Mouse (Mus musculus) layer of hippocampus, postnatal 25 days (tissue): Measurements from ENCODE around the gene Zcchc14. TPM values are rescaled to one million over a fixed set of nuclear protein-coding genes. Genes with fewer than 3 reads are reported as not detected.
A peak's percentile ranks its signal among the peaks of the same experiment; 100 is the strongest.

Experiments
- DNase-seq, 2 experiments: peaks; one replicate each; pipeline ENCODE4 v3.0.0; 2022; ENCODE audit warnings: mixed read lengths in 2 of 2, low spot score in 1 of 2; ENCODE audit errors: extremely low spot score in 1 of 2
- total RNA-seq, 2 experiments: library from RNA; stranded (reverse); gene quantifications; 2 replicates each; pipeline ENCODE4 v1.2.3; 2021

Gene Zcchc14
- 10 to 100 TPM; 79.7 to 88.2 TPM for total RNA-seq

DNA sequence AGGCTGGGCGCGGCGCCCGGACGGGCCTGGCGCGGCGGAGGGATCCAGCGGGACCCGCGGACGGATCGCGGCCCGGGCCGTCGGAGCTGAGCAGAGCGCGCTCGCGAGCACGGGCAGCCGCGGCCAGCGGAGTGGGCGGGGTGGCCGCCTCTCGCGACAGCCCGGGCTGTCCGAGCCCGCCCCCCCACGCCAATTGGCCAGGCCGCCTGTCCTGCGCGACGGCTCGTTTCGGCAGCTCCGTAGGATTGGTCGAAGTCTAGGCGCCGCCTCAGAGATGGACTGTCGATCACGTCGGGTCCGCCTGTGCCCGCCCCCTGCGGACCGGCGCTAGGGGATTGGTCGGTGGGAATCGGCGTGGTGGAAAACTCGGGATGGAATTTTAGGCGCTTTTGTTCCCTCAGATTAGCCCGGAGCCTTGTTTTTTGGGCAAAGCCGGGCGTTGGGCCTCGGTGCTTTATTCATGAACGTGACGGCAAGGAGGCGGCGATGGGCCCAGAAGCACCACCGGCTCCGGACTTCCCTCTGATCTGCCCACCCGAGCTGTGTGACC lies at the start of gene Zcchc14:
Zcchc14 (minus strand) TSS at position 128 of the 550 bp plus-strand sequence.
- peak; percentile 87 to 90 for DNase-seq

DNA sequence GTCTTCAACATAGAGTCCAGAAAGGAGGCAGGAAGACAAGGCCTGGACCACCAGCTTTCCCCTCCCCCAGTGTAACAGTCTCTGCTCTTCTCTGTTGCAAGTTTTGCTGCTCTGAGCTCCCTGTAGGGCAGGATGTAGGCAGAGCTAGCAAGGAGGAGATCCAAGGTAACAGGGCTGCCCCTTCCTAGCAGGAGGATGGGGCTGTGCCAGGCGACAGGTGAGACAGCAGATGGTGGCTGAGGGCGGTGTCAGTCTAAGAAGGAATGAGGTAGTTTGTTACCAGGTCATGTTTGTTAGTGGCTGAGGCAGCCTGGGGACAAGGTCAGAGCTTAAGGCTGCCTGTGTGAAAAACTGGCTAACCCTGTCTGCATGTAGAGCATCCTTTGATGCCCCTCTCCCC lies 47.2 kb upstream of the Zcchc14 start:
- no peak for DNase-seq

DNA sequence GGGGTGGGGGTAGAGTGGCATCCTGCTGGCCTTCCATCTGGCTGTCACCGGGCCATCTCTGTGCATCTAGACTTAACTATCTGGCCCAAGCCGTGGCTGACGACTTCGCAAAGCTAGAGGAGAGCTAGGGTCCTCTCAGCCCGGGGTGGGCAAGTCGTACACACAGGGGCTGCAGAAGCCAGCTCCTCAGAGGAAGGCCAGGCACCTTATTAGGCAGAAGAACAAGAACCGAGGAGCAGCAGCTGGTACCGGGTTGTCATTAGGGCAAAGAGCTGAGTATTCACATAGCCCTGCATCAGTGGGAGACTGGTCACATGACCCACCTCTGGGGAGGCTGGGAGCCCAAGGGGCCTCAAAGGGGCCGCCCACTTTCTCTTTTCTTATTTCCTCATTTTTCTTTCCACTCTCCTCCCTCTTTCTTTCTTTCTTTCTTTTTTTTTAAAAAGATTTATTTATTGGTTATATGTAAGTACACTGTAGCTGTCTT lies 46.0 kb upstream of the Zcchc14 start:
- no peak for DNase-seq

DNA sequence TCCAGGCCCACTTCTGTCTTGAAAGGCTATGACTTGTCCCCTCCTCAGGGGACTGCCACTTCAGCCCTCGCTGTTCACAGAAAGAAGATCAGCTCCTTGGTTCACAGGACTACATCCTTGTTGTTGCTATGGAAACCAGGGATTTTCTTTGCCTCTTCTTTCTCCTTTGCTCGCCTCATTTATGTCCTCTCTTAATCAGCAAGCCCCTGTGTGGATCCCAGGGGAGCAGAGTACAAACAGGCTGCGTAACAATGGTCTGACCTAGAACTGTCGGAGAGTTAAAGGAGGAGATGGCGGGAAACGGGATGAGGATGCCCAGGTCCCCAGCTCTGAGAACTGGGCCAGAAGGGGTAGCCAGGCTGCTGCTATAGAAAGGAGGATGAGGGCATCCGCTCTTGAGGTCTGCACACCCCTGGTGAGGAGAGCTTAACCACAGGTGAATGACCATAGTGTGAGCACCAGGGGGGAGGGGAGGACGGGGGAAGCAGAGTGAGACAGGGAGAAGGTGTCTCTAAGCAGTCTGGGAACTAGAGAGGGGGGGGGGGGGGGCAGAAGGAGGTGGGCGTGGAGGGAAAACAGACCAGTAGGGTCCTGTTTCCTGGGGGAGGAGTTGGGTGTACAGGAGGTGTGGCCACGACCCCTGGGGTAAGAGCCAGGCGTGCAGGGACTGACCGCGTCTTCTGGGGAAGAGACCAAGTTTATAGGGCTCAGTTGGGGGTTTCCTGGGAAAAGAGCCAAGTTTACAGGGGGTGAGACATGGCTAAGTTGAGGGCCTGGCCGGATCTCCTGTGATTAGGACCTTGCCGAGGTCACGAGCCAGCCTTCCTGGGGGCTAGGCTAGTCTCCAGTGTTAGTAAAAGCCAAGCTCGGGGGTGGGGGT lies 45.3 kb upstream of the Zcchc14 start:
- no peak for DNase-seq

DNA sequence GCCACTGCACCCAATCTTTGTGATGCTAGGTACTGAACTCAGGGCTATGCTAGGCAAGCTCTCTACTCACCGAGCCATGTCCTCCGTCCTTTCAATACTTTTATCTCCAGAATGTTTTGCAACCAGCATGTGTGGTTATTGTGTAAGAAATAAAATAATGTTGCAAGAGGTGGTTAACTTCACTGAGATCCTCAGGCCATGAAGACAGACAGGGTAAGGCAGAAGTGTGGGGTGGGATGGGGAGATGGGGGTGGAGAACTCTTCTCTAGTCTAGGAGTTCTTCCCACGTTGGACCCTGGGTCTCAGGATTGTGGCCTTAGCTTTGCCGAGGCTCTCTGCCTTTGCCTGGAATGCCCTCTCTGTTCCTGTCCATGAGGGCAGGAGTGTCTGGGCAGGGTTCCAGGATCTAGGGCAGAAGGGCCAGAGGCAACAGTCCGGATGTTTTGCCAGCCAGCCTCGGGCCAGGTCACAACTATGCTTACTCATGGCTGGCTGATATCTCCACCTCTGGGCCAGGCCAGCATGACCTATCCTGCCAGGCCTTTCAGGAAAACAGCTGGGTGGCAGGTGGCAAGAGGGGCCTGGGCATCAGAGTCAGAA lies 43.0 kb upstream of the Zcchc14 start:
- no peak for DNase-seq

DNA sequence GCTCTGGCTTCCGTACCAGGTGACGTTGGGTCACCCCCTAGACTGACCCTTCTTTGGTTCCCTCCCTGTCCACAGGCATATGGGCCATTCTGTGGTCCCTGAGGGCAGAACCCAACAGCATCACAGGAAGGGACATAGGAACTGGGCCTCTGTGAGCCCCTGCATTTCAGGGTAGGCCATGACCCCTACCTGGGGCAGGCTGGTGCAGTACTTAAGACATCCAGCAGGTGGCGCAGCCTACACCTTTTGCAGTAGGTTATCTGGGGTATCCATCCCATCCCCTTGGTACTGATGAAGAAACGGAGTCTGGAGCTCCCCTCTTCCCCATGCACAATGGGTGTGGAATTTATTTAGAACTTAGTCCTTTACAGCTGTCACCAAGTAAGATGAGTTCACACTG lies 41.8 kb upstream of the Zcchc14 start:
- DNase-seq, result peak; percentile 49 to 72

DNA sequence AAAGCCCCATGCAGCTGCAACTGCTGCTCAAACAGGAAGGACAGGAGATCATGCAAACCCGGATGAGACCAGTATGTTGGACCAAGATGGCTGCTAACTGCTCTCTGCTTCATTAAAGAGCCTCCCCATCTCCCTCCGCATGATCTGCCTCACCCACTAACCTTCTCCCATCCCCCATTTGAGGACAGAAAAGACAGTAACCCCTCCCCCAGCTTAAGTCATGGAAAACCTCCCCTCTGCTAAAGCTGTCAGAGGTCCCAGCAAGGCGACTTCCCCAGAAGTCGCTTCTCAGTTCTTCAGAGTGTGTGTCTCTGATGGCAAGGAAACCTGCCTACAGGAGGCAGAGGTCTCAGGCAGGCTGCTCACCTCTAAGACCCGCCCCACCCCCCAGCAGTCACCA lies 35.8 kb upstream of the Zcchc14 start:
- DNase-seq, result no peak

DNA sequence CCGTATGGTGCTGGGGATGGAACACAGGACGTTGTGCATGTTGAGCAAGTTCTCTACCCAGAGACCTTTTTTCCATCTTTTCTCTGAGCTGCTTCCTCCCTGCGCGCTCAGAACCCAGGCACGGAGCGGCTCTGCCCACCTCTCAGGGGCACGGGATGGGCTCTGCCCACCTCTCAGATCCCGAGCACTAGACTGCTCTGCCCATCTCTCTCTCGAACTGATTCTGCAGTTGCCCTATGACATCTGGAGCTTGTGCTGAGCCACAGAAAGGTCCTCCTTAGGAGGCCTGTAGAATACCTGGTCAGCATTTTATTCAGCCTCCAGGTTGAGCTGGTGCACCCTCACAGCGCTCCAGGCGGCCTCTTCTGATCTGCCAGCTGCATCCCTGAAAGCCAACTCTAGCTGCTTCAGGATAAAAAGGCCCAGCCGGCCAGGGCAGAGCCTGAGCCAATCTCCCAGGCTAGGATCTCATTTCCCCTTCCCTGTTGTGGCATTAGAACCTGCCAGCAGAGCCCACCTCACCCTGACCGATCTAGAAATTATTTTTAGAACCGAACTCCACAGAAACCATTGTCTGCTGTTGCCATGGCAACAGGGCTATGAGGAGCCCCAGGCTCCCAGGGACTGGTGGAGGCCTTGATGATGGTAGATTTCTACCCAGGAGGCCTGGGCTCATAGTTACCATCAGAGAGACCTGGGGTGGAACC lies 34.9 kb upstream of the Zcchc14 start:
- peak; percentile 41 to 54 for DNase-seq

DNA sequence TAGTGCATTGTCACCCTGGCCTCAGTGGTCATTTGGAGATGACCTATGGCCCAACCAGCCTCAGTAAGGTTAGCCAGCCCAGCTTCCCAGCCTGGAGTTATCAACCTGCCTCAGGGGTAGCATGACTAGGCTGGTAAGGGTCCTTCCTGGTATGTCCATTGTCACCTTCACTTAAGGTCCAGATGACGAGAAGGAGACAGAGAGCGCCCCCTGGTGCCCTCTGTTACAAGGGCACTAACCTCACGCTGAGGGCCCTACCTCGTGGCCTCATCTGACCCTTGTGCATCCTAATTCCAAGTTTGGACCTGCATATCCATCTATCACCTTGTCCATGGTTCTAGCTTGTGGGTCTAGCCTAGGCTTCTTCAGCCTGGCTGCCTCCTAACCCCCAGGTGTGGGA lies 32.7 kb upstream of the Zcchc14 start:
- DNase-seq, result peak in 1 of 2 experiments; percentile 67

DNA sequence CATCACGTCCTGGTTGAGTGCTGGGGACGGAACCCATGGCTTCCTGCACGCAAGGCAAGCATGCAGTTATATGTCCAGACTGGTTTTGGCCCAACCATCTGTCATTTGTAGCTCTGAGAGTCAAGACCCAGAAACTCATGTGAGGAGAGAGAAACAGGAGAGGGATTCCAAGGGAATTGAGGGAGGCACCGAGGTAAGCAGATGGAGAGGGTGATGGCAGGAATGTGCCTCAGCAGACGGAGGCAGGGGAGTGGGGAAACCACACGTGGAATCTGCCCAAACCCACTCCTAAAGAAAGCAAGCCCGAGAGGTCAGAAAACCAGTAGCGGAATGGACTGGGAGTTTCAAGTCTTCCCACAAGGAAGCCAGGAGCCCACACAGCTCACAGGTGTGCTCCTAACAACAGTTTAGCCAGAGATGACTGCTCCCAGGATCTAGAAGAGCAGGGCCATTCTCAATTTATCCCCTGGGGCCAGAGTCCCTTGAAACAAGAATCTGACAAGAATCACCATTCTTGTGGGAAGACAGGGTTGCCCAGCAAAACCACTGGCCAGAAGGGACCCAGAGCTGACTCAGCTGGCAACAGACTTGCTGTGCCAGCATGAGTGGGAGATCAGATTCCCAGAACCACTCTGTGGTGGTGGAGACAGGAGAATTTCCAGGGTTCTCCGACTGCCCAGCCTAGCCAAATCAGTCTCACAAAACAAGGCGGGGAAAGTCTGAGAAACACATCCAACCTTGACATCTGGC lies 30.6 kb upstream of the Zcchc14 start:
- DNase-seq, result no peak

DNA sequence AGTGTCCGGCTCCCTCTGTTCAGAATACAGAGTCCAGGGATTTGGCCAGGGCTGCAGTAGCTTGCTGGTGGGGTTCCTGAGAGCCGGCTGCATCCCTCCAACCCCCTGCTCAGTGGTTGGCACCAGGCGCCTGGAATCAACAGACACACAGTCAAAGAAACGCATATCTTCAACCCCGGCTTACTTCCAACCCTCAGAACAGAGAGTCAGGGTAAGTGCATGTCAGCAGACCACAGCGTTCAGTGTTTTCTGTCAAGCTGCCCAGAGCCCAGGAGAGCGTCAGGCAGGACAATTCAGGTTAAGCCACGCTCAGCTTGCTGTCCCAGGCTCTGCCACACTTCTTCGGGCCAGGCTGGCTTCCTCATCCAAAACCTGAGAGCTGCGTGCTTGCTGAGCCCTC lies 28.8 kb upstream of the Zcchc14 start:
- no peak for DNase-seq

DNA sequence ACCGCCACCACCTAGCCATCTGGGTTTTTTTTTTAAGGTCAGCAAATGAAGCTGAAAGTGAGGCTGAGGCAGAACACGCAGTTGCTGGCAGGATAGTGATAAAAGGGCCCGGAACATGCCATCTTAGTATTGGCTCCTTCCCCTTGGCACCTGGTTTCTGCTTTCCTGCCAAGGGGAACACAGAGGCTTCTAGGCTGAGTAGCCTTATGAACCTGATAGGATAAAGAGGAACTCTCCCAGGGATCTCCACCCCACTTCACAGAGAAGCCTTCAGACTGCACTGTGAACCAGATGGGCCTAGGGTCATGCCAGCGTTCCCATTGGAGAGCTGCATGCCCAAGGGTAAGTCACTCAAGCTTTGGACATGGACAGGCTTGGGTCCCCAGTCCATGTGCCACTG lies 28.2 kb upstream of the Zcchc14 start:
- DNase-seq, result no peak

DNA sequence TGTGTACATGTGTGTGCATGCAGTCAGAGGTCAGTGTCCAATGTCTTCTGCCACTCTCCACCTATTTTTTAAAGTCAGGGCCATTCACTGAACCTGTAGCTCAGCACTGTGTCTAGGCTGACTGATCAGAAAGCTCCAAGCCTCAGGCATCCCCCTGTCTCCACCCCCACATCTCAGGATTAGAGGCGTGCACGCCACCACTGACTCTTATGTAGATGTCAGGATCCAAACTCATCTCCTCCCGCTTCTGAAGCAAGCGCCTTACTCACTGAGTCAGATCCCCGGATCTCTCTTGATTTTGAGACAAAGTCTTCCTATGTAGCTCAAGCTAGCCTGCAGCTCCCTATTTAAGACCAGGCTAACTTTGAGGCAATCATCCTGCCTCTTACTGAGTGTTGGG lies 26.0 kb upstream of the Zcchc14 start:
- no peak for DNase-seq

DNA sequence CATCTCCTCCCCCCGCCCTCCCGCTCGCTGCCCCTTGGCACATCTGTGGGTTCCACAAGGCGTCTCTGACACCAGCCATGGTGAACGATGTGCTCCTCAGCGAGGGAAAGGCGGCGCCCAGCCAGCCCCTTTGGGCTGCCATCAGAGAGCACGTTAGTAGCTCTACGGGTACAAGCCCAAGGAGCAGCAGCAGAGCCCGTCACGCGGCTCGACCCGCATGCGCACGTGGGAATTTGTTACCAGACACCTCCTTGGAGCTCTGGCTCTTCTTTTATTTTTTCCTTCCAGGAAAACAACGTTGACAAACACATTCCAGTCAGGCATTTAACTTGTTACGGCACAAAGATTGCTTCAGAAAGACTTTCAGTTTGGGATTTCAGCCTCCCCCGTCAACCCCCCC lies 23.0 kb upstream of the Zcchc14 start:
- peak; percentile 8 to 29 for DNase-seq

DNA sequence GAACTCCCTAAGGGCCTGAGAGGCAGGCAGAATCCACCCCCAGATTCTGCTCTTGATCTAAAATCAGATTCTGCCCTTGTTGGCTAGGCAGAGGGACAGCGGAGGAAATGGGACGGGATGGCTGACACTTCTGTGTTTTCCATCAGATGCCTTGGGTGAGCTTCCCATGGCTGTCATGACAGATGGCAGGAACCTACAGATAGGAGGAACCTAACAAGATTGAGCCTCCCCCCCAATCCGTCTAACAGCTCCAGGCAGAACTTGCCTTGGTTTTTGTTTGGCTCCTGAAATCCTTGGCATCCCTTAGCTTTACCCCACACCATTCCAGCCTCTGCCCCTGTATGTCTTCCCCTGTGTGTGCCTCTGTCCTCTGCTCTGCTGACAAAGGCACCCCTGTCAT lies 22.5 kb upstream of the Zcchc14 start:
- no peak for DNase-seq

DNA sequence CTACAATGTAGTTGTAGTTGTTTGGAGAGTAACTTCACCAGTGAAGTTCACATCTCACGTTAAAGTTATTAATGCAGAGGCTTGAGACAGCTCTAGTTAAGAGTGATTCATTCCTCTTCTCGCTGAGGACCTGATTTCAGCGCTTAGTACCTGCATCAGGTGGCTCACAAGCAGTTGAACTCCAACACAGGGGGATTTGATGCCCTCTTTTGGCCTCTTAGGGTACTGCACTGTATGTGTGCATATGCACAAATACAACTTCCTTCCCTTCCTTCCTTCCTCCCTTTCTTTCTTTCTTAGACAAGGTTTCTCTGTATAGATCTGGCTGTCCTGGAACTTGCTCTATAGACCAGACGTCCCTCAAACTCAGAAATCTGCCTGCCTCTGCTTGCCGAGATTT lies 21.8 kb upstream of the Zcchc14 start:
- DNase-seq, result peak in 1 of 2 experiments; percentile 31

DNA sequence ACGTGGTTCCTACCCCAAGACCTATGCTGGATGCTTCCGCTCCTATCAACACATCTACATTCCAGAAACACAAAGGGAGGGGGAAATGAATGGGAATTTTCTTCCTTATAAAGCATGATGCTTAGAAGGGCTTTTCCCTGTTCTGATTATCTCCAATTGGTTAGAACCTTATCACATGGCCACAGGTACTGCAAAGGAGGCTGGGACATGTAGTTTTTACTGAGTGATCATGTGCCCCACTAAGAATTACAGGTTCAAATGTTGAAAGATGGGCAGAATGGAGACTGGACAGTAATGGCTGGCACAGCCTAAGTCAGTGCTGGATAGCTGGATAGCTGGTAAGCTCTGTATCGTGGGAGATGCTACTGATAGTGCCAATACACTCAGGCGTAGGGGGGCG lies 21.2 kb upstream of the Zcchc14 start:
- peak in 1 of 2 experiments; percentile 15 for DNase-seq

DNA sequence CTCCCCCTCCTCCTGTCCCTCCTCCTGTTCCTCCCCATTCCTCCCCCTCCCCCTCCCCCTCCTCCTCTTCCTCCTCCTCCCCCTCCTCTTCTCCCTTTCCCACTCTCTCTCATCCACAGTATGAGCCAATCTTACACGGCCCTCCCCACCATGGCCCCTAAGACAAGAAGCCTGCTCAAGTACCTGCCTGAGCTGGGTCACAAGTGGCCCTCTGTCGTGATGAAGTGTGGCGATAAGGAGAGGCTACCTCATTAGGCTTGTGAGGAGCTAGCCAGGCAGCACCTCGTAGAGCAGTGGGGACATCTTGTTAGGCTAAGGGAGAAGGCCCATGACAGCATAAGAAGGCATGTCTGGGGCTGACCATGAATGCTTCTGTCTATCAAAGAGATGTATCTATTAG lies 20.5 kb upstream of the Zcchc14 start:
- DNase-seq, result no peak

DNA sequence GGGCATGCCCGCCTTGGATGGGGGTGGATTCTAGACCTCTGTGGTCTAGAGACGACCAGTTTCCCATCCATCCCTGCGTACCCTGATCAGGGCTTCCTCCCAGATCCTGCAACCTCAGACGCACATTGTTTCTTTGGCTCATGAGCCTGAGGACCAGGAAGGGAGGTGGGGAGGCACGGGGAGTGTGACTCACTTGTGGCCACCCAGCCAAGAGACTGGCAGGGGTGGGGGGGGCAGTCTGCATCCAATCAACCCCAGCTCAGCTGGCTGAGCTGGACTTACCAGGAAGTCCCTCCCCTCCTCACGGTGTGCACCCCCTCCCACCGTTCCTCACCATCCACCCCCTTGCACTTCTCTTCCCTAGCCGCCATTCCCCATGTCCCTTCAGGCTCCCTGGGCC lies 16.5 kb upstream of the Zcchc14 start:
- no peak for DNase-seq

DNA sequence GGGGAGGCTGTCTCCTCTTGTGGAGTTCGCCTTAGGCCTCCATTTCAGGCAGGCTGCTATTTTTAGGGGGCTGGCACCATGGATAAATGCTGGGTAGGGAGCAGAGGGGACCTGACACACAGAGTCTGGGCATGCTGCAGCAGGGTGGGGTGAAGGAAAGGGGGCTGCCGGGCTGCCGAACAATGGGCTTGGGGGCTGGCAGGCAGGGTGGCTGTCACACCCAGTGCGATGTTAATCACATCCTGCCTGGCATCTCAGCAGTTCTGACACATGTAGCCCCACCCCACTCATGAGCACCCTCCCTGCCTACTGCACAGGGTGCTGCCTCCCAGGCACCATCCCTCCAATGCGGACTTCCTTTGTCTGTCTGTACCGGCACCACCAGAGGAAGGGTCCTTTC lies 15.9 kb upstream of the Zcchc14 start:
- DNase-seq, result no peak
